Mouse (Mus musculus) cerebellum, adult 2 months (tissue): ENCODE data around the gene Gpr61.

Experiments
- CTCF ChIP-seq: fragments of 200-500 bp; IDR thresholded peaks from 2 replicates; pipeline ENCODE4 v1.5.1; 2011; ENCODE audit warnings: low read depth, mild to moderate bottlenecking, control low read depth, low read length, moderate library complexity, borderline replicate concordance; ENCODE audit not compliant: insufficient read depth
- POLR2A ChIP-seq: fragments of 200-500 bp; IDR thresholded peaks from 2 replicates; pipeline ENCODE4 v1.6.1; 2011; ENCODE audit warnings: low read length, control low read depth, borderline replicate concordance; ENCODE audit not compliant: insufficient read depth

- no peak for TF ChIP-seq CTCF
- TF ChIP-seq POLR2A = no peak
These were observed 11.0 kb upstream of the Gpr61 start for GRCm38 (mm10) chr3:108165532-108166315.
